Mouse (Mus musculus) kidney, adult 18-20 months (tissue): Measurements from ENCODE around the gene 4933406M09Rik.
A peak's percentile ranks its signal among the peaks of the same experiment; 100 is the strongest.

Experiments
- DNase-seq: peaks from one replicate; pipeline ENCODE4 v3.0.0; 2021

Gene 4933406M09Rik

GRCm38 (mm10) chr1:134381795-134382625 is 3.7 kb upstream of the 4933406M09Rik start:
- no peak for DNase-seq

- no peak for DNase-seq
Observed at GRCm38 (mm10) chr1:134384581-134384980, 1.2 kb upstream of the 4933406M09Rik start.

DNA sequence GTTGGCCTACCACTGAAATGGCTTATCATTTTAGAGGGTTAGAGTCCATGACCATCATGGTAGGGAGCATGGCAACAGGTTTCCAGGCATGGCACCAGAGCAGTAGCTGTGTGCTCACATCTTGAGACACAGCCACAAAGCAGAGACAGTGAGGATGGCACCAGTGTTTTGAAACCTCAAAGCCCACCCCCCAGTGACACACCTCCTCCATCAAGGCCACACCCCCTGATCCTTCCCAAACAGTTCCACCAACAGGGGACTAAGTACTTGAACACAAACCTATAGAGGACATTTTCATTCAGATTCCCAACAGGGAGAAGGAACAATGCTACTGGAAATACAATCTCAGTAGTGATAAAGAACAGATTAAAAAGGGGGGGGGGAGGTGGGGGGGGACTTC is 564 bp upstream of the 4933406M09Rik start:
- DNase-seq: no peak

DNA sequence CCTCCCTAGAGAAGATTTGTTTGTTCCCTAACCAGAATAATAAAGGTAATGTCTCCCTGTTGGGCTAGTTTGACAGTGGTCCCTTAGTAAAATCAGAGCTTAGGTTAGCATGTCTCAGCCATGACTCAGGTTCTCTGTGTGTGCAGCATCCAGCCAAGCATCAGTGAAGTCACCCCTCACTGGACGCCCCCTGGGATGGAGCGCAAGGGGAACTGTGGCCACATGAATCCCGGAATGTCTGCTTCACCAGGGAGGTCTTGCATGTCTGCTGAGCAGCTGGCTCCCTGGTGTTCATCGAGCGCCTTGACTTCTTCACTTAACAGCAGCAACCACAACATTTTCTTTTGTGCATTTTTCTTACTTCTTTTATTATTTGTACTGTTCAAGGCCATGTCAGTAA is 8.1 kb downstream of the 4933406M09Rik start:
- no peak for DNase-seq

DNA sequence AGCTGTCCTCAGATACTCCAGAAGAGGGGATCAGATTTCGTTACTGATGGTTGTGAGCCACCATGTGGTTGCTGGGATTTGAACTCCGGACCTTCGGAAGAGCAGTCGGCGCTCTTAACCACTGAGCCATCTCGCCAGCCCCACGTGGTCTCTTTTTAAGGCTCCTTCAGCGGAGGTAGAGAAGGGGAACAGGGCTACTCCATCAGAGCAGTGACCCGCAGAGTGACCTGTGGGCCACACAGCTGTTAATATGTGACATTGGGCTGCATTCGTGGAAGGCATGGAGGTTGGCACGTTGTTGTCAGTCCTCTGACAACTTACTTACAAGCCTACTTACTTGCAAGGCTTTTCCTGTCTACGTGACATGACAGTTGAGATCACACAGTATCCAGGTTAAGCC is 12.5 kb downstream of the 4933406M09Rik start:
- no peak for DNase-seq

- no peak for DNase-seq
Observed at GRCm38 (mm10) chr1:134399735-134400134, 14.0 kb downstream of the 4933406M09Rik start.

GRCm38 (mm10) chr1:134405509-134406413 is 20.0 kb downstream of the 4933406M09Rik start, which contains the start of gene Cyb5r1:
Cyb5r1 (plus strand) TSS chr1:134405559.
- peak; percentile 89 for DNase-seq

GRCm38 (mm10) chr1:134406414-134406771 is 20.7 kb downstream of the 4933406M09Rik start:
- no peak for DNase-seq

GRCm38 (mm10) chr1:134408080-134408479 is 22.3 kb downstream of the 4933406M09Rik start:
- peak; percentile 47 for DNase-seq

- no peak for DNase-seq
Observed at GRCm38 (mm10) chr1:134411706-134412629, 26.2 kb downstream of the 4933406M09Rik start.

GRCm38 (mm10) chr1:134414038-134414437 is 28.3 kb downstream of the 4933406M09Rik start:
- peak; percentile 21 for DNase-seq

- DNase-seq: no peak
Observed at GRCm38 (mm10) chr1:134414501-134415167, 28.9 kb downstream of the 4933406M09Rik start.

- DNase-seq: peak; percentile 97
Observed at GRCm38 (mm10) chr1:134415168-134415831, 29.6 kb downstream of the 4933406M09Rik start, which contains the start of gene Adipor1. Adipor1 (plus strand) TSS chr1:134415378.

- DNase-seq: no peak
Observed at GRCm38 (mm10) chr1:134418414-134418975, 32.8 kb downstream of the 4933406M09Rik start.

- no peak for DNase-seq
Observed at GRCm38 (mm10) chr1:134419176-134419575, 33.4 kb downstream of the 4933406M09Rik start.

- peak; percentile 27 for DNase-seq
Observed at GRCm38 (mm10) chr1:134419751-134420458, 34.2 kb downstream of the 4933406M09Rik start.

- no peak for DNase-seq
Observed at GRCm38 (mm10) chr1:134423911-134424310, 38.2 kb downstream of the 4933406M09Rik start.

- no peak for DNase-seq
Observed at GRCm38 (mm10) chr1:134426289-134426688, 40.5 kb downstream of the 4933406M09Rik start.

GRCm38 (mm10) chr1:134433002-134433401 is 47.3 kb downstream of the 4933406M09Rik start:
- DNase-seq: no peak

DNA sequence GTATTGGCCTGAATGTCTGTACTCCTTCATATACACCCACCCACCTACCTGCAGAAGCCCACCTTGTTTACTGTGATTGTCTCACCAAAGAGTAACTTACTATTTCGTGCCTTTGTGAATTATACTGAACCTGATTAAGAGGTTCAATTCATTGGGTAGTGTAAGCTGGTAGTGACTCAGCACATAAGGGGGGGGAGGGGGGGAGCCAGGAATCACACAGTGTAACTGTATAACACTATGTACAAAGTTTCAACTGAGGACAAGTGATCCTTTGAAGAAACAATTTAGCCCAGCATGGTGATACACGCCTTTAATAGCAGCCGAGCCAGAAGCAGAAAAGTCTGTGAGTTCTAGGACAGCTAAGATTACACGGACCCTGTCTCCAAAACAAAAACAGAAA is 47.7 kb downstream of the 4933406M09Rik start:
- no peak for DNase-seq
